Mouse (Mus musculus) kidney, postnatal 14 days (tissue): ENCODE measurements around the gene Olfr1480.

Experiments used
- DNase-seq: peaks from one replicate; pipeline ENCODE4 v3.0.0; 2022; ENCODE audit warnings: mixed read lengths

The Olfr1480 gene

GRCm38 (mm10) chr19:13527613-13528012, at the start of gene Olfr1480:
Gene Olfr1480 (plus strand): TSS chr19:13527913.
- no peak for DNase-seq

- no peak for DNase-seq
Observed at GRCm38 (mm10) chr19:13480096-13480495, 47.6 kb upstream of the Olfr1480 start, which contains the start of gene Olfr1475. Gene Olfr1475 (minus strand): TSS chr19:13480196.

GRCm38 (mm10) chr19:13500246-13500645, 27.5 kb upstream of the Olfr1480 start, which contains the start of gene Olfr1477:
Gene Olfr1477 (plus strand): TSS chr19:13500546.
- DNase-seq, result no peak
